Mouse (Mus musculus) brain, embryonic 14.5 days (tissue): Measurements from ENCODE around the gene Gm4981.

Source experiments
- CTCF ChIP-seq: fragments of 200-500 bp; IDR thresholded peaks from 2 replicates; pipeline ENCODE4 v1.5.1; 2012; ENCODE audit warnings: inconsistent platforms, mild to moderate bottlenecking, moderate library complexity, borderline replicate concordance; ENCODE audit not compliant: insufficient read depth, insufficient read length; ENCODE audit errors: extremely low read depth
- POLR2A ChIP-seq: fragments of 200-500 bp; IDR thresholded peaks from 2 replicates; pipeline ENCODE4 v1.6.1; 2012; ENCODE audit warnings: mild to moderate bottlenecking, inconsistent platforms, borderline replicate concordance; ENCODE audit not compliant: poor library complexity, insufficient read depth, insufficient read length, severe bottlenecking; ENCODE audit errors: extremely low read depth

GRCm38 (mm10) chr10:58249535-58249934, 13.0 kb upstream of the Gm4981 start:
- TF ChIP-seq POLR2A (no peak), CTCF (no peak)
